In the genomic region with DNA sequence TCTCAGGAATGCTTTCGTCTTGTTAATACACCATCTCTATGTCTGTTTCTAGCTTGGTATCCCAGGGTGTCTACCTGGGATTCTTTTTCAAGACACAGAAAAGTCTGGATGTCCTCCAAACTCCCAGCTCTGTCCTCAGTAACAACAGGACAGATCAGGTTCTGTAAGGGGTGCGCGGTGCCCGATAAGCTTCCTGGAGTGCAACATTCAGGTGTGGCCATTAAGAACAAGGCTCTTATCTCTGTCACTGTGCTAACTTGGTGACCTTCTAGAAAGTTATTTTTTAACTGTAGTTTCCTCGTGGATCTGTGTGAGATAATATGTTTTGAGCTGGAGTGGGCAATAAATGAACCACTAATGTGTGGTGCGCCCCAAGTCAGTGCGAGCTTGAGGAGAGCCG, we compare ENCODE assay signal across 24 mouse cellular contexts. TPM values are rescaled to one million over a fixed set of nuclear protein-coding genes. Genes with fewer than 3 reads are reported as not detected.
A peak's percentile ranks its signal among the peaks of the same experiment; 100 is the strongest.
DNase-seq lines count a peak whose midpoint lies in the region; ATAC-seq and TF ChIP-seq lines count a peak whose summit lies in the region.
"Had no signal": no experiment of that assay in that cellular context is flagged by ENCODE, and none has a peak within 500 bp of the region (broad histone marks: within the 10 kb centered on the region; RNA-seq: fewer than 3 reads in every experiment).

No protein-coding gene starts in this region.

- no peak for TF ChIP-seq RAD21 in MEL (IDR thresholded peaks at IDR 0.05; ENCODE audit: low read depth, low read length)

- DNase-seq in MEL (ENCODE audit: low read depth, low spot score) (peak; percentile 49), liver (peak; percentile 86)
- peak; percentile 75 for DNase-seq in c-Kit-positive CD71-positive TER-119-positive erythroid progenitor cells, embryonic 14.5 days (ENCODE audit: low spot score)
- no peak for DNase-seq in layer of hippocampus, adult 18-20 months (ENCODE audit: low spot score in 2 of 2)
- no peak for DNase-seq in gastrocnemius, postnatal 36 days
- DNase-seq in gastrocnemius, adult 8-10 months (ENCODE audit: low spot score in 2 of 2) = no peak
- DNase-seq: adrenal gland, postnatal 36 days; cerebellum, postnatal 36 days; forebrain, postnatal 0 days; gastrocnemius, postnatal 14 days; heart, postnatal 36 days; lung, embryonic 14.5 days; thymus, postnatal 14 days had no signal

- TF ChIP-seq POLR2A in MEL (IDR thresholded peaks at IDR 0.05; ENCODE audit: control insufficient read depth in 1 of 2, insufficient read depth in 1 of 2, low read depth in 1 of 2, low read length in 2 of 2, poor library complexity in 1 of 2) = no peak

- no peak overlapping the region for H3K4me3 ChIP-seq in MEL (ENCODE audit: control insufficient read depth in 1 of 2, insufficient read depth in 1 of 2, low read depth in 2 of 2, low read length in 2 of 2)
- H3K4me3 ChIP-seq in forebrain, embryonic 16.5 days (replicated peaks; ENCODE audit: low read length) = no peak overlapping the region
- H3K4me3 ChIP-seq: embryonic facial prominence, embryonic 10.5 days; left cerebral cortex, adult 2 months; midbrain, embryonic 13.5 days; myocyte; neural tube, embryonic 15.5 days had no signal

- H3K4me2 ChIP-seq in forebrain, embryonic 16.5 days (ENCODE audit: low read length) = no peak overlapping the region
- H3K4me2 ChIP-seq: lung, embryonic 14.5 days; midbrain, embryonic 13.5 days; neural tube, embryonic 15.5 days had no signal

- peak overlapping the region; percentile 5; the same call in 1 of the 2 replicates for H3K27ac ChIP-seq in MEL (ENCODE audit: control insufficient read depth, low read depth, low read length)
- H3K27ac ChIP-seq in forebrain, embryonic 16.5 days (ENCODE audit: low read length) = no peak overlapping the region
- H3K27ac ChIP-seq: embryonic facial prominence, embryonic 10.5 days; hindbrain, postnatal 0 days; left cerebral cortex, adult 2 months; macrophage; midbrain, embryonic 13.5 days; neural tube, embryonic 15.5 days had no signal

- H3K9me3 ChIP-seq in MEL (replicated peaks; ENCODE audit: insufficient read depth, low read length) = no peaks in the 10 kb centered on the region
- no peaks in the 10 kb centered on the region for H3K9me3 ChIP-seq in forebrain, embryonic 16.5 days (ENCODE audit: control insufficient read depth, low read length)
- H3K9me3 ChIP-seq: embryonic facial prominence, embryonic 10.5 days; midbrain, embryonic 13.5 days; neural tube, embryonic 15.5 days had no signal

- peaks cover 12 to 38% of the 10 kb centered on the region in 2 experiments; a peak in 3 of 4 replicates for H3K4me1 ChIP-seq in MEL (ENCODE audit: control insufficient read depth in 1 of 2, insufficient read depth in 2 of 2, low read length in 2 of 2)
- no peaks in the 10 kb centered on the region for H3K4me1 ChIP-seq in forebrain, embryonic 16.5 days (replicated peaks; ENCODE audit: control insufficient read depth, insufficient read depth, low read length)
- H3K4me1 ChIP-seq: neural tube, embryonic 15.5 days had no signal

- ATAC-seq in megakaryocyte progenitor cell, adult 5-6 weeks (replicated peaks; ENCODE audit: poor library complexity) = peak; percentile 40
- no peak for ATAC-seq in forebrain, embryonic 16.5 days
- ATAC-seq: activated CD4-positive, CD25-positive, alpha-beta regulatory T cell, adult 4 months; forebrain, postnatal 0 days; hindbrain, postnatal 0 days; midbrain, embryonic 13.5 days; Patski had no signal

- TF ChIP-seq EP300 in MEL (IDR thresholded peaks at IDR 0.05; ENCODE audit: low read depth in 1 of 2, low read length in 2 of 2) = peak; percentile 53 to 60

- intact Hi-C loops in gastrocnemius, postnatal 36 days (cut with DNase I) = no loop called here

- H3K27me3 ChIP-seq in MEL (ENCODE audit: control insufficient read depth in 1 of 2, insufficient read depth in 2 of 2, low read length in 2 of 2) = no peaks in the 10 kb centered on the region
- H3K27me3 ChIP-seq in forebrain, embryonic 16.5 days (replicated peaks; ENCODE audit: control insufficient read depth, insufficient read depth, low read length) = no peaks in the 10 kb centered on the region
- H3K27me3 ChIP-seq: midbrain, embryonic 13.5 days; neural tube, embryonic 15.5 days; Patski had no signal

- 93% methylated on average over 8 of the region's 8 CpGs for WGBS in forebrain, embryonic 16.5 days

- no peaks in the 10 kb centered on the region for H3K79me2 ChIP-seq in MEL (ENCODE audit: control insufficient read depth, insufficient read depth, low read length, poor library complexity)

- TF ChIP-seq CTCF in MEL (IDR thresholded peaks at IDR 0.05 in 2 of 3, conservative IDR thresholded peaks at IDR 0.05 in 1 of 3; ENCODE audit: control insufficient read depth in 1 of 3, insufficient read depth in 1 of 3, low read depth in 2 of 3, low read length in 3 of 3, poor library complexity in 1 of 3, severe bottlenecking in 1 of 3) = no peak

- no peak overlapping the region for H3K9ac ChIP-seq in MEL (ENCODE audit: control insufficient read depth, low read depth, low read length, poor library complexity, severe bottlenecking)
- H3K9ac ChIP-seq in forebrain, embryonic 16.5 days (replicated peaks; ENCODE audit: low read depth, low read length) = no peak overlapping the region
- H3K9ac ChIP-seq: forebrain, postnatal 0 days; lung, embryonic 14.5 days; midbrain, embryonic 13.5 days; neural tube, embryonic 15.5 days had no signal

- H3K36me3 ChIP-seq in MEL (ENCODE audit: control insufficient read depth in 1 of 2, insufficient read depth in 2 of 2, low read length in 2 of 2) = peaks cover 0 to 37% of the 10 kb centered on the region in 2 experiments; a peak in 2 of 4 replicates
- no peaks in the 10 kb centered on the region for H3K36me3 ChIP-seq in forebrain, embryonic 16.5 days (ENCODE audit: control insufficient read depth, insufficient read depth)
- H3K36me3 ChIP-seq: embryonic facial prominence, embryonic 10.5 days; midbrain, embryonic 13.5 days; neural tube, embryonic 15.5 days had no signal

TF ChIP-seq in MEL, 35 proteins besides CTCF, POLR2A, EP300 and RAD21:
- TF ChIP-seq SIN3A (IDR thresholded peaks at IDR 0.05; ENCODE audit: low read length) (no peak), ZC3H11A (IDR thresholded peaks at IDR 0.05; ENCODE audit: low read depth, low read length) (no peak), TBP (IDR thresholded peaks at IDR 0.05; ENCODE audit: low read depth, low read length) (no peak), ZKSCAN1 (IDR thresholded peaks at IDR 0.05; ENCODE audit: low read depth, low read length) (no peak), ZNF384 (IDR thresholded peaks at IDR 0.05; ENCODE audit: low read depth, low read length) (no peak), UBTF (IDR thresholded peaks at IDR 0.05; ENCODE audit: borderline replicate concordance, insufficient read depth, low read depth, low read length) (no peak), MEF2A (IDR thresholded peaks at IDR 0.05; ENCODE audit: extremely low read depth, insufficient replicate concordance, low read depth, low read length, poor library complexity, severe bottlenecking) (no peak), USF2 (IDR thresholded peaks at IDR 0.05; ENCODE audit: borderline replicate concordance in 1 of 2, insufficient read depth in 1 of 2, low read depth in 1 of 2, low read length in 2 of 2) (no peak), NELFE (IDR thresholded peaks at IDR 0.05; ENCODE audit: low read depth, low read length) (no peak), NRF1 (IDR thresholded peaks at IDR 0.05; ENCODE audit: insufficient read depth, low read depth, low read length, poor library complexity, severe bottlenecking) (no peak), MXI1 (IDR thresholded peaks at IDR 0.05; ENCODE audit: low read depth, low read length) (no peak), TAL1 (IDR thresholded peaks at IDR 0.05; ENCODE audit: low read length) (peak; percentile 12; the same call in 1 of the 2 replicates), BHLHE40 (IDR thresholded peaks at IDR 0.05; ENCODE audit: borderline replicate concordance, low read depth, low read length) (no peak), GATA1 (IDR thresholded peaks at IDR 0.05; ENCODE audit: low read depth, low read length) (peak; percentile 61), SMC3 (IDR thresholded peaks at IDR 0.05; ENCODE audit: low read depth, low read length) (no peak), E2F4 (IDR thresholded peaks at IDR 0.05; ENCODE audit: borderline replicate concordance, low read depth, low read length) (no peak), MAFK (IDR thresholded peaks at IDR 0.05; ENCODE audit: borderline replicate concordance, low read depth, low read length) (no peak), GABPA (IDR thresholded peaks at IDR 0.05; ENCODE audit: low read depth, low read length) (no peak), ZMIZ1 (IDR thresholded peaks at IDR 0.05; ENCODE audit: low read depth, low read length) (no peak), TCF12 (IDR thresholded peaks at IDR 0.05; ENCODE audit: low read depth, low read length) (peak; percentile 42; the same call in 1 of the 2 replicates), ELF1 (IDR thresholded peaks at IDR 0.05; ENCODE audit: low read depth, low read length) (no peak)
TF ChIP-seq in MEL: peak in this region for 3.

RNA-seq across cellular contexts. Expression of gene Clint1, which starts 41.0 kb away (rescaled TPM):
- 89.8 and 102 TPM in 2 replicates for total RNA-seq in MEL (2012; rRNA removed)
- 100 to 1,000 TPM in 1 of 2 experiments, 10 to 100 TPM in 1; 58.5 to 184 TPM for polyA plus RNA-seq in MEL (2012; ENCODE audit: insufficient read depth in 1 of 2, insufficient read length in 2 of 2, low read depth in 1 of 2, low replicate concordance in 2 of 2, missing spikeins in 1 of 2)
- total RNA-seq in megakaryocyte progenitor cell, adult 5-6 weeks (2015) = 130 and 133 TPM in 2 replicates
- 133 and 160 TPM in 2 replicates for total RNA-seq in megakaryocyte progenitor cell, adult 5-6 weeks (2017)
- total RNA-seq in layer of hippocampus, adult 18-20 months (2021) = 10 to 100 TPM; 56.1 to 59.0 TPM
- 10 to 100 TPM; 32.6 to 34.5 TPM for total RNA-seq in gastrocnemius, postnatal 36 days (2021)
- 10 to 100 TPM; 42.1 to 48.3 (median 46.0) TPM for total RNA-seq in gastrocnemius, adult 8-10 months (2022)
- 45.1 and 56.0 TPM in 2 replicates for polyA plus RNA-seq in forebrain, embryonic 16.5 days (2015; fragmentation: Nextera tagmentation; extraction: Ambion mirVana)

Comparison
In these comparisons a context has a peak if more than half of its experiments do, and no peak if none do; other contexts are left out.
1. DNase-seq: peak in MEL (single experiment), c-Kit-positive CD71-positive TER-119-positive erythroid progenitor cells, embryonic 14.5 days (single experiment) and liver (single experiment); none in layer of hippocampus, adult 18-20 months (0 of 2), gastrocnemius, postnatal 36 days (0 of 2) and gastrocnemius, adult 8-10 months (0 of 2).